Mouse (Mus musculus) brain, embryonic 18.5 days (tissue): Measurements from ENCODE around the gene Ifnl3.

ENCODE experiments used
- DNase-seq: peaks from one replicate; pipeline ENCODE4 v3.0.0-alpha.2; 2012; ENCODE audit warnings: low read depth, low spot score

Ifnl3 gene

DNA sequence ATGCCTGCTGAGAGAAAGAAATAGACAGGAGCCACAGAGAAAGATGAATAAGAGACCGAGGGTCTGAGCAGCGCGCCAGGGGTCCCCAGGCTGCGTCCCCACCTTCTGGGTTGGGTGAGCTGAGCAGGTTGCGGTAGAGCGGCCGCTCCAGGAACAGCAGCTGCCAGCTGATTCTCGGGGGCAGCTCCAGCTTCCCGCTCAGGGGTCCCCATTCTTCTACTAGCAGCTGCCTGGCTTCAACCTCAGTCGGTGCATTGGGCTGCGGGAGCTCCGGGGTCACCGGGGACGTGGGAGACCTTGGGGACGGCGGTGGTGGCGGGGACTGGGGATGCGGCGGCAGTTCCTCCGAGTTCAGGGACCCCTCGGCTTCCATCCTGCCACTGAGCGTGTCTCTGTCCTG, 24.0 kb downstream of the Ifnl3 start:
- DNase-seq, result no peak

DNA sequence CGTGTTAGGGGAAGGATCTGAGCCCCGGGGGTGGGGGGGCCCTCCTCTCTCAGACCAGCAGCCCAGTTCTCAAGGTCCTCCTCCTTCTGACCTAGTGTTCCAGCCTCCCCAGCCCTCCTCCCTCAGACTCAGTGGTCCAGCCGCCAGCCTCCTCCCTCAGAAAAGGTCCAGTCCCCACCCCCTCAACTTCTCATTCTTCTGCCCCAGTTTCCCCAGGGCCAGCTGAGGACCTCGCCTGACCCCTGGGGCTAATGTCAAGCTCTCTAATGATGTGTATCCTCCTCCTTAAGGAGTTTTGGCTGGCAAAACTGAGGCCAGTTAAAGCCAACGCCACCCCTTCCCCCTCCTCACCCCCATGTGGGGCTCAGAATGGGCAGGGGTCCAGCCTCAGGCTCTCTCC, 24.5 kb downstream of the Ifnl3 start, which contains the start of gene Nccrp1:
Gene Nccrp1, minus strand, starts transcription at position 101 of the 400 bp plus-strand sequence.
- no peak for DNase-seq

DNA sequence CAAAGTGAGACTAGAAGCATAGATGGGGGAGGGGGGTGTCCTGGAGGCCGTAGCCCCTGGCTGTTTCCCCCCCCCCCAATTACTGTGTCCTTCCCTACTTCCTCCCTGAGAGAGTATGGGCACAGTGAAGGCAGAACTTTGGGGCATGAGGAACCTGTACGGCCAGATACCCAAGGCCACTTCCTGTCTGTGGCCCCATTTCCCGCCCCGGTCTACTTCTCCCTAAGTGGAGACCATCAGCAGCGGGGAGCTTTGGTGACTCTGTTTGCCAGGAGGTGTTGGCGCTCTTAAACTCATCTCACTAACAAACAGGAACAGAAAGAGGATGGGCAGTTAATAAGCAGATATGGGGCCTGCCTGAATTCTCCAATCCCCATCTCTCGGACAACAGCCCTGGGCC, 25.0 kb downstream of the Ifnl3 start:
- no peak for DNase-seq

DNA sequence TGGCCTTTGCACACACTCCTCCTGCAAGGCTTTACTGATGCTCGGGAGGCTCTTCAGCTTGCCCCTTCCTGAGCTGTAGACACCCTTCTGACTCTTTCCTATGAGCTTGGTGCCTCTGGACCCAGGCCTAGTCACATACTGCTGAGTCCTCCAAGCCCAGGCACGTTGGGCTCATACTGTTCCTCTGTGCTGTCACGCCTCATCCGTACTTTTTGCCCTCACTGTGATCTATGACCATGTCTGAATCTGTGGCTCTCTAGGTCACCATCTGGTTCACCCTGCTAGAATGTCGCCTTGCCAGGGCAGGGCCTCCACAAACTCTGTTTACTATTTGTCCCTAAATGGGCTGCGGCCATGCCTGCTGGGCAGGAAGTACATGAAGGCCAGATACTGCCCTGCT, 30.4 kb downstream of the Ifnl3 start:
- DNase-seq, result no peak

DNA sequence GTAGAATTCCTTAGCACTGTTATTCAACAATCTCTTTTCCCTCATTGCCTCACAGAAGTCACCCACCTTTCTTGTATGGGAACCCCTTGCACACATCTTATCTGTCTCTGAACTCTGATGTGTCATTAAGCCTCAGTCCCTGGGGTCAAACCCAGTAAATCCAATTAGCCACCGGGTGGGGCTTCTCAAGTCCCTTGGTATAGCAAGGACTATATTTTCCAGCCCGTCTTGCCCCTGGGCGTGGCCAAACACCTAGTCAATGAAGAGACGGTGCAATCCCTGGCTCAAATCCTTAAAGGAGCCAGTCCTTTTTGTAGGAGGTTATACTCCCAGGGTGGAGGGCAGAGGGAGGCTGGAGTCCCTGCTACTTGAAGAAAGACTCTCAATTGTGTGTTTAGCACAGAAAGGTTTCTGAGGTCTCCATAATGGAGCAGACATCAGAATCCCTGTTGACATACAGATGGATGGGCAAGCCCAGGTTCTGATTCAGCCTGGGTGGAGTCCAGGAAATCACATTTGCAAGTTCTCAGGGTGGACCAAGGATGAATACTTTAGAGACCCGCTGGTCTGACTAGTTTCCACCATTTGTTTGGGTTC, 33.4 kb downstream of the Ifnl3 start:
- no peak for DNase-seq

DNA sequence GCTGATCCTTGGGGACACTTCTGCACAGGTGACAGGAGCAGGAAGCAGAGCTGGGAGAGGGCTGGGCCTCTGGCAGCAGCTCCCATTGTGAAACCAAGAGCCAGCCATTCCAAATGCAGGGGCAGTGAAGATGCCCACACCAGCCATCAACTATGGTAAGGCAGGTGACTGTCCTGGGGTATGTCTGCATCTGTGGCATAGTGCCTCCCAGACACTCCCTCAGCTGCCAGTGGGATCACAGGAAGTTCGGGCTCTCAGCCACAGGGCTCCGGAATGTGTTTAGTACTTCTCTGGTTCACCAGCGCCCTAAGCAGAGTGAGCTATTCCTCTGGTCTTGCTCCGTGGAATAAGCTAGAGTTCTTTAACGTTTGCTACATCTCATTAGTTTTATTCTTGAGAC, 34.4 kb downstream of the Ifnl3 start:
- no peak for DNase-seq

DNA sequence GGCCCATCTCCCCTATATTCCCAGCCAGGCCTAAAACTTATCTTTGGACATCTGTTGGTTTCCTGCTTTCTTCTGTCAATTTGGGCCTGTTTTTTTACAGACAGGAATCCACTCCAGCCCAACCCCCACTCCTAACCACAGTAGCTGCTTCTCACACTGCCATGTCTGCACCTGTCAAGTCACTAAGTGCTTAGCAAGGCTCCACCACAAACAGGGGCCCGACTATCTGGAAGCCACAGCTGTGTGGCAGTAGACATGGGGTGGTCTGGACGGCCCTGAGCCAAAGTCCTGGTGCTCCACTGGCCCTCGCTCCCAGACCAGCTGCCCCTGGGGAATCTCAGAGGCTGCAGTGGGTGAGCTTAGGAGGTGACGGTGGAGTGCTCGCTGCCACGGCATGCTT, 35.1 kb downstream of the Ifnl3 start:
- no peak for DNase-seq

DNA sequence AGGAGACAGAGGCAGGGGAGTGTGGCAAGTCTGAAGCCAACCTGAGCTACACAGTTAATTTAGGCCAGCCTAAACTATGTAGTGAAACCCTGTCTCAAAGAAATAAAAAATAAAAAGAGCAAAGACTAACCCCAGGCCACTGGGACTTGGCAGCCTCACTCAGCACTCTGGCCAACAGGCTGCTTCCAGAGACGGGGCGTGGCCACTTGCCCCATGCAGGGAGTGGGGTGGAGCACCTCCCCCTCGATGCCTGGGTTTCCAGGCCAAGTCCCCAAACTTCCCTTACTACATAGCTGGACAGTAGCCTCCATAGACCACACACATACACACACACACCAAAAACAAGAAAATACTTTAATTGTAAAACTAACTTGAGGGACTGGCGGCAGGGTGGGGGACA, 35.9 kb downstream of the Ifnl3 start:
- no peak for DNase-seq

DNA sequence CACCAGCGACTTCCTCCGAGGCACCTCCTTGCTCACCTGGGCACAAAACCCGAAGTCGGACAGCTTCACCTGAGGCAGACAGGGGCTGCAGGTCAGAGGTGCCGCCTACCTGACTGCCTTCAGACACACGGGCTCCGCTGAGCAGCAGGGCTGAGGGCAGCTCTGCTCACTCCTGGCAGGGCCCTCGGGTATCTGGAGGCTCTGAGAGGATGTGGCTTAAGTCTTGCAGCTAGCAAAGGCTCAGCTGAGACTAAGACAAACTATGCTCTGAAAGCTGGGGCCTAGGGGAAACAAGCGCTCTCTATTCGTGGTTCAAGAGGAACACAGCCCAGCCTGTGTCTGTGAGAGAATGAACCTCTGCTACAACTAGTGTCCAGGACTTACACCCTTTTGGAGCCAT, 38.2 kb downstream of the Ifnl3 start:
- DNase-seq, result no peak

DNA sequence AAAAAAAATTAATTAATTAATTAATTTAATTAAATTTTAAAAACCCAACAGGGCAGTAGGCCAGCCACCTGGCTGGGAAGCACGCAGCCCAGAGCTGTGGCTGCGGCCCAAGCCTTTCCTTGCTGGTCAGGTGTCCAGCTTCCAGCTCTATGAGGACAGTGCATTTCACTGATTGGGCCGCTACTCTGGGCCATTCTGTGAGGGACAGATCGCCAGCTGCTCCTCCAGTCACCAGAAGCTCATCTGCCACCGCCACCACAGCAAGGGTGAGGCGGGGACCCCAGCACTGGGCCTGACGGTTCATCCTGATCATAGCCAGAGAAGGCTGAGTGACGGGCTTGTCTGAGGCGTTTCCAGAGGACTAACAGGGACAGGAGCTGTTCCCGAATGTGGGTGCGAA, 39.3 kb downstream of the Ifnl3 start:
- no peak for DNase-seq

DNA sequence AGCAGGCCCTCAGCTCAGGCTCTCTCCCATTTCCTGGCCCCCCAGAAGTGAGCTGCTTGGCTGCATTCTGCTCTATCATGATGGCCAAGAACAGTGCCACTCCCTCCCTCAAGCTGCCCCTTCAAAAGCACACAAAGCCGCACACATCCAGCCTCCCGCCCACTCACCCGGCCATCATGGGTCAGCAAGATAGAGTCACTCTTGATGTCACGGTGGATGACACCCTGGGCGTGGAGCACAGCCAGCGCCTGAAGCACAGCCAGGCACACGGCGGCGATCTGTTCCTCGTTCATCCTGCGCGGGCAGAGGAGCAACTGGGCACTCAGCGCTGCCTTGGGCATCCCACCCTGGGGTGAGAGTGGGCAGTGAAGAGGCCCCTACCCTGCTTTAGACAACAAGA, 39.7 kb downstream of the Ifnl3 start:
- no peak for DNase-seq

DNA sequence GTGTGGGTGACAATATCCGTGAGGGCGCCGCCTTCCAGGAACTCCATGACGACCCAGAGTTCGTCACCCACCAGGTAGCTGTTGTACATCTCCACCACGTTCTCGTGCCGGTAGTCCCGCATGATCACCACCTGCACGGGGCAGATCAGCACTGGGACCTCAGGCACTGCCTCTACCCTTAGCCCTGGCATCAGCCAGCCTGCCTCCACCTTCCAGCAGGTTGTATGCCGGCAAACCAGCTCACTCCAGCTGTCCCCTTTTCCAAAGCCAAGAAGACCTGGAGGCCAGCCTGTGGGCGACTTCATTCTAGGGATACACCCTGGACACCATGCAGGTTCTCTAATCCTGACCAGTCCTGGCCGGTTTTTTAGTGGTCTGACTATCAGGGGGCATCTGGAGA, 40.3 kb downstream of the Ifnl3 start:
- no peak for DNase-seq

DNA sequence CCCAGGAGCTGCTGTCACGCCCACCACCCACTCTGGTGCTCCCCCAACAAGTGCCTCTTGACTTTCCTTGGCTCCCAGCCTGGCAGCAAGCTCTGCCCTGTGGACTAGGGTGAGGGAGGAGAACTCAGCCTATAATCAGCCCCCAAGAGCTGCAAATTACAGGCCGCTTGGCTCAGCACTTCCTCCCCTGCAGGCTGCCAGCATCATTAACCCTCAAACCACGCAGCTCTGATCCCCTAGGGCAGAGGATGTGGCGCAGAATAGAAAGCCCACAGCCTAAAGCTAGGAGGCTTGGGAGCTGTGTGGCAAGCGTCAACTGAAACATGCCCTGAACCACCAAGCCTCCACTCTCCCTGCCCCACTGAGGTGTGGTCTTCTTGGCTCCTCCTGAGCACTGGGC, 42.8 kb downstream of the Ifnl3 start:
- DNase-seq, result no peak

DNA sequence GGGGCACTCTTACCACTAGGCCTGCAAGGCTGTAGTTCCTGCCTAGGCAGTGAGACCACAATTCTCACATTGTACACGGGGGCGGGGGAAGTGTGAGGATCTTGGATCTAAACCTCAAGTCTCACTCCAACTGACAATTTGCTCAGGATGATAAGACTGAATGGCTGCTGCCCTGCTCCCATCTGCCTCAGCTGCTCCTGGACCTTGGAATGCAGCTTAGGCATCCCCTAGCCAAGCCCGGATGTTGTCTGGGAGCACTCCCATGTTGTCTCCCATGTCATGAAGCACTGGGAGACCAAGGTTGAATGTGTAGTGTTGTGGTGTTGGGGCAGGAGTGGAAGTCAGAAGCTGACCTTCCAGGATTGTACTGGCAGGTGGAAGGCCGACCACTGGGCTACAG, 44.9 kb downstream of the Ifnl3 start:
- DNase-seq, result no peak

DNA sequence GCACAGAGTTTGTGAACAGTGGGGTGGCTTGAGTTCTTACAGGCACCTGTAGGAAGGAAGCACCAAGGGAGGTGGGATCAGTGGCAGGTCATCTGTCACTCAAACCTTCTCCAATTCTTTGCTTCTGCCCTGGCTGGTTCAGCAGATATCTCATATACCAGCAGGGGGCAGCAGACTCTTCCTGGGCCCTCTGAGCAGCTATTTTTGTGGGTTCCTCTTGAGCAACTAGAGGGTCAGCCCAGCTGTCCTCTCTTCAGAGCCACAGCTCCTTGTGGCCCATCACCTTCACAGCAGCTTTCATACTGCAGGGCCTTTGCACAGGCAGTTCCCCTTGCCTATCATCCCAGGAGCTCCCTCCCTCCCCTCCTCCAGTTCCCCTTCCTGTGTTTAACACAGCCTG, 45.6 kb downstream of the Ifnl3 start:
- no peak for DNase-seq

DNA sequence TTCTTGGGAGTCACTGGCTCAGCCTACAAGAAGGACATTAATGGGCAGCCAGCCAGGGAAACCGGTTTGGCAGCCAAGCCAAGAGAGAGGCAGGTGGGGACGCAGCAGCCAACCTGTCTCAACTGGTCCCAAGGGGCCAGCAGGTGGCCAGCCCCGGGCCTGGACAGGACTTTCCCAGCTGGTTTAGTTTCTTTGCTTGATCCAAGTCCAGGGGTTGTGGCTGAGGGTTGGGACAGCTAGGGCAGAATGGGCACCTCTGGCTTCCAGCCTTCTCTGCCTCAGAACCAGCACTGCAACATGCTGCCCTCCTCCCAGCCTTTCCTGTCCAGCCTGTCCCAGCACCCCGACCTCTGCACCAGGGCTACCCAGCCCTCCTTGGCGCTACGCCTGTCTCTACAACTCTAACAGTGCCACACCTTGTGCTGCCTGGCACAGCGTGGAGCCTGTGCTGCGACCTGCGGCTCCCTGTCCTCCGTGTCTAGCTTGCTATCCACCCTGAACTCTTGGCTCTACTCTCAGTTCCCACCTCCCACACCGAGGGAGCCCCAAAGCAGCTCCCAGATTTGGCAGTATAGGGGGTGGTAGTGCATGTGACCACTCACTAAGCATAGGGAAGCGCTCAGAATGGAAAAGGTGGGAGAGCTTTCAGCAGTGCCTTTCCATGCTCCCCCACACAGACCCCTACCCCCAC, 47.8 kb downstream of the Ifnl3 start:
- DNase-seq, result no peak

DNA sequence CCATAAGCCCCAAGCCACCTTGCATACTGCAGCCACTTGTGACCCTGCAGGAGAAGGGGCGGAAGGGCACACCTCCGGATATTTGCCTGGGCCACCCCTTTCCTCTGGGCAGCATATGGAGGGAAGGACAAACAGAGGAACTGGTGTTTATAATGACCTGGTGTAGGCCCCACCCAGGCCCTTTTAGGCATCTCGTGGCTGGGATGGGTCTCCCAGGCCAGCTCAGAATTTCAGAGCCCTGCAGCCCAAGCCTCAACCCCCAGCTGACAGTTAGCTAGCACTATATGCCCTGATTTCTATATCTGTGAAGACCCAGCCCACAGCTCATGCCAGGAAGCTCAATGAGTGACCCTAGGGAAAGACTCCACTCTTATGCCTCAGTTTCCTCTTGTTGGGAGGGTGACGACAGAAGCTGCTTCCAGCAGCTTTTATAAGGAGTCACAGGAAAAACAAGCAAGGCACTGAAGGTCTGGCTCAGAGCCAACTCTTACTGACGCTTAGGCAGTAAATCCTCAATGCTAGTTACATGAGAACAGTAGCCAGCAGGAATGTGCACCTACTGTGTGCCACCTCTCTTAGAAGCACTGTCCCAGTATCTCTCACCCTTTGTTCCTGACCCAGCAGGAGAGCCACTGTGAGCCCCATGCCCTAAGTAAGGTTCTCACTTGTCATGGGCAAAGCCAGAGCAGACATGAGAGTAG, 48.5 kb downstream of the Ifnl3 start:
- no peak for DNase-seq

DNA sequence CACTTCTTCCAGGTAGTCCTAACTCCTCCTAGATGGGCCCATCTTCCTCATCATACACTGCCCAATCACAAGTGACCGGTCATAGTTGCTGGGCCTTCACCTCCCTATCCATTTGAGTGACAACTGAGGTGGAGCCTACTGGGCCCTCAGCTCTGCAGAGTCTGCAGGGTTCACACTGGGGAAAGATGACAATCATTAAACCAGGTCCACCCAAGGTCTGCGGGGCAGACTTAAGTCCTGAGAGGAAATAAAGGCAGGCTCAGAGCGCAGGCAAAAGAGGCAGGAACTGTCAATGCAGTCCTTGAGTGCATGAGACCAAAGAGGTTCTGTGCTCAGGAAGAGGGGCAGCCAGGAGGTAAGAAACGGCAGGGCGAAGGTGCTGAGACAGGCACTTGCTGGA, 50.1 kb downstream of the Ifnl3 start:
- DNase-seq, result no peak

DNA sequence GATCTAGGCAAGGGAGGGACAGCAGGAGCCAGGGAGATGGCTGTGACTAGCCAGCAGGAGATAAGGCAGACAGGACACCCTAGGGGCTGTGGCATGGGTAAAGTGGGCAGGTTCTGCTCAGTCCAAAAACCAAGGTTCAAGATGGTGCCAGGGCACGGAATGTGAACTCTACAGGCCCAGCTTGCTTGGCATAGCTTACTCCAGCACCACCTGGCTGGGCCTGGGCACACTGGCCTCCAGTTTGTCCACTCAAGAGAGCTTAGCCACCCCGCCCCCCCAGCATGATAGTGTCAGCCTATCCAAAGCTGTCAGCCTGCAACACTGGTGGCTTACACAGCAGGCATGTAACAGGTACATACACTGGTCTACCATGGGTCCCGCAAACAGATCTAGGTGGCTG, 50.6 kb downstream of the Ifnl3 start:
- DNase-seq, result no peak
